Mouse (Mus musculus): ENCODE data around the gene Kdelc2. TPM values are rescaled to one million over a fixed set of nuclear protein-coding genes. Genes with fewer than 3 reads are reported as not detected.

Kdelc2 gene
- polyA plus RNA-seq, 1 experiment from 2014 or later: 4.3 TPM

DNA sequence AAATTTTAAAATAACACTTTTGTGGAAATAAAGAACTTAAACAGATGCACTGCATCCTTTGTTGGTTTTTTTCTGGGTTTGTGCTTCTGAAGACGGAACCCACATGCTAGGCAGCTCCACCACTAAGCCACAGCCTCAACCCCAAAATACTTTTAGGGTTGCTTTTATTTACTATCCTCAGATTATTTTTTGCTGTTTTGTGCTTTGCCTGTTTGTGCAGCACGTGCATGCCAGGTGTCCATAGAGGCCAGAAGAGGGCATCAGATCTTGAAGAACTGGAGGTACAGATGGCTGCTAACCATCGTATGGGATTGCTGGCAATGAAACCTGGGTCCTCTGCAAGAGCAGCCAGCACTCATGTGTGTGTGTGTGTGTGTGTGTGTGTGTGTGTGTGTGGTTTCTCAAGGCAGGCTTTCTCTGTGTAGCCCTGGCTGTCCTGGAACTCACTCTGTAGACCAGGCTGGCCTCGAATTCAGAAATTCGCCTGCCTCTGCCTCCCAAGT, 2.7 kb upstream of the Kdelc2 start:
- peak; percentile 22 for DNase-seq (ENCODE audit: low spot score)

DNA sequence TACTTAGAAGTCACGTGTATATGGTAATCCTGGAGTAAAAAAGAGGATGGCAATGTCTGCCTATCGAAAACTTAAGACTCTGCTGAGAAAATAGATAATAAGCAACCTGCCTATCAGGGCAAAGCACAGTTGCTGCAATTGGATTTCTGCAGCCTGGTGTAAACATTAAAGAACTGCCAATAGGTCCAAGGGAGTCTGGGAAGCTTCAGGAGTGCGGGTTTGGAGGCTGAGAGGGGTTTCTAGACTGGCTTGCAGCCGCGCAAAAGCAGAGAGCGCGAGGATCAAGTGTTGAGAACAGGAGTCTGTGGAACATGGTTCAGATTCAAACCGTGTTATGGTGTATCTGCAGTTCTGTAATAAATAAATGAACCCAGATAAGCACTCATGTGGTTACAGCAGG, 1.0 kb downstream of the Kdelc2 start:
- DNase-seq (ENCODE audit: low spot score): no peak

DNA sequence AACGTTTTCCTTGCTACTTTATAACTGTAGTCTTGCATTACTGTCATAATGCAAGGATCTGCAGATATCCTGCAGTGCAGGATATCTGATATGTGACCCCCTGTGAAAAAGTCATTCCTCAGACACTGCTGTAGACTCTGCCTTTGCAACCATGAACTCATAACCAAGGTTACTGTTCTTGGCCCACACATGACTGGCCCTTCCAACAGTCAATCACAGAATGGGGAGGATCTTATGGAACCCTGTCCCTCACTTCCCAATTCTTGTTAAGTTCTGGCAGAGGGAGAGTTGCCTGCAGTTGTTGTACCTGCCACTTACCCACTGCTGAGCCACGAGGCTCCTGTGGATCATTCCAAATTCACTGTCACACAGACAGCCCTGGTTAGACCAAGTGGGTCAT, 3.6 kb downstream of the Kdelc2 start:
- no peak for DNase-seq (ENCODE audit: low spot score)

DNA sequence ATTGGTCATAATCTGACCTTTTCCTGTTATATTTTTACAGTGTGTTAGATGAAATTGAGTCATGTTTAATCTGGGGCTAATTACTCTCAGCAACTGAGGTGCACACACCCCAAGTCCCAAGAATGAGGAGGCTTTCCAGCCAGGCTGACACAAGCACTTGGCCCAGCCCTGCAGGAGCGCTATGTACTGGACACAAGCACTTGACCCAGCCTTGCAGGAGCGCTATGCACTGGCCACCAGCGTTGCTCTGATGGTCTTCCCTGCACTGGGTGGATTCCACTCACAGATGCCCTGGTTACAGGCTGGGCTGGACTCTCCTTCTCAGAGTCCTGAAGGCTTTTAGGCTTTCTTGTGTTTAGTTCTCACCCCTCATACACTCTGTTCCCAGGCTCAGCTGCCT, 5.3 kb downstream of the Kdelc2 start:
- no peak for DNase-seq (ENCODE audit: low spot score)

DNA sequence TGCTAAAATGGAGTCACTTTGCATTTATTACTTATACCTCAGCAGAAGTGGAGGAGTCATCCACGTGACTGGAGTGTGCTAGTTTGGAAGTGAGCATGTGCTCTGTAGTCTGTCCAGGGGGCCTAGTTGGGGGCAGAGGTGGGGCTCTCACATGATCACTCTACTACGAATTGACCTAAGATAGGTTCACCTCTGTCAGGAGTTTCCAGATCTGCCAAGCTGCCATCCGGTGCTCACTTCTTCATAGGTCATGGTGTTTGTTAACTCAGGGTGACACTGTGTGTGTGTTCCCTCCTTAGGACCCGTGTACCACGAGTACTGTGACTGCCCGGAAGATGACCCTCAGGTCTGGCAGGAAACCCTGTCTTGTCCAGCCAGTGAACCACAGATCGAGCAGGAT, 6.3 kb downstream of the Kdelc2 start:
- no peak for DNase-seq (ENCODE audit: low spot score)

DNA sequence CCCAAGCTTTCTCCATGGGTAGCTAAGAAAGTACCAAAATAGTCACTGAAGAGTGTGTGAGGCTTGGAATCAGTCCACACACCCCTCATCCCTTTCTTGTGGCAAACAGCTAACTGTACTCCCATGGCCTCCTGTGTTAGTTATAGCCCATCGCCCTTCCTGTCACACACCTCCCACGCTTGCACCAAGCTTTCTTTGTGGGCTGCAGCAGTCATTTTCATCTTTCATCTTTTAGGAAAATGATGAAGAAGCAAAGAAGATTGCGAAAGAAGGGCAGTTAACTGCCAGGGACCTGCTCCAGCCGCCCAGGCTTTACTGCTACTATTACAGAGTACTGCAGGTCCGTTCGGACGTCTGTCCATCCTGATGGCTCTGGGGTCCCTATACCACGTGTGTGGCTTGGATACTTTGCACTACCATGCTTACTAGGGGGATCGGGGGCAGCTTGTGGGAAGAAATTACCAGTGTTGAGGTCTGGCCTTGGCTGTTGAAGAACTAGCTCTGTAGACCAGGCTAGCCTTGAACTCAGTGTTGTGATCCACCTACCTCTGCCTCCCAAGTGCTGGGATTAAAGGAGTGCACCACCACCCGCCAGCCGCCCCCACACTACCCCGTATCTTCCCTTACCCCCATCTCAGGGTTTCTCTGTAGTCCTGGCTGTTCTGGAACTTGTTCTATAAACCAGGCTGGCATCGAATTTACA, 14.0 kb downstream of the Kdelc2 start:
- DNase-seq (ENCODE audit: low spot score): no peak

DNA sequence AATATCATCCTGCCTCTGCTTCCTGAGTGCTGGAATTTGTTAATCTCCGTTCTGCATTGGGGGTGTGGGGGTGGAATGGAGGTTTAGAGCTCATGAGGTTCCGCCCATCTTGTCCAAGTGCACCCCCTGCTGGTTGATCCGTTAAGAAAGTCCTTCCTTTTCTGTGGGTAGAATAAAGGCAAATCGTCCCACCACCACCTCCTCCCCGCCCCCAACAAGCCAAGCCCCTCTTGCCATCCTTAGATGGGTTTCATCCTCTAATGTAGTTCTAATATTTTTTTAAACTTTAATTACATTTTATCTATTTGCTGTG, 14.5 kb downstream of the Kdelc2 start:
- DNase-seq (ENCODE audit: low spot score): peak; percentile 82

DNA sequence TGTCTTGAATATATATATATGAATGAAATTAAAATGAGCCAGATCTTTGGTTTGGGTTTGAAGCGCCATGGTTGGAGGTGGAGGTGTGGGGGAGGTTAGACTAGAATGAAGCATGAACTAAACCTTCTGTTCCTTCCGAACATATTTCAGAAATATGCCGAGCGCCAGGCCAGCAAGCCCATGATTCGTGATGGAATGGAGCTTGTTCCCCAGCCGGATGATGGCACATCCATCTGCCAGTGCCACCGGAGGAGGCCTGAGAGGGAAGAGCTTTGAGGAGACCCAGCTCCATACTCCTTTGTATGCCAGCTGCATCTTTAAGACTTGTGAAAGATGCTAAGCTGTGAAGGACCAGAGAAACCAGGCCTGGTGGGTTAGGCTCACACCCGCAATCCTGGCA, 15.7 kb downstream of the Kdelc2 start:
- no peak for DNase-seq (ENCODE audit: low spot score)

DNA sequence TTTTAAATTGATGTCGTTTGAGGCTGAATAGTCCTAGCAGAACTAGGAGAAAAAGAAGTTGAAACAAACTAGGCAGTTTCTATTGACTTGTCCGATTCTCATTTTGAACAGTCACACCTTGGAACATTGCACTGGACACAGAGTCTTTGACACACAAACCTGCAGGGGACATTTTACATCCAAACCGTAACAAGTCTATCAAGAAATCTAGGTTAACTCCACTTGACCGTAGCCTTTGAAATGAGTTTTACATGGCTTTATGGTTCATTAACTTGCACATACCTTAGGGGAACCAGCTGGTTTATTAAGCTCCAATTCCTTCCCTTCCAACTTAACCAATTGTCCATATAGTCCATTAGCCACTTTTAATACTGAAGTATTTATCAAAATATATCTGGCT, 16.9 kb downstream of the Kdelc2 start:
- no peak for DNase-seq (ENCODE audit: low spot score)

DNA sequence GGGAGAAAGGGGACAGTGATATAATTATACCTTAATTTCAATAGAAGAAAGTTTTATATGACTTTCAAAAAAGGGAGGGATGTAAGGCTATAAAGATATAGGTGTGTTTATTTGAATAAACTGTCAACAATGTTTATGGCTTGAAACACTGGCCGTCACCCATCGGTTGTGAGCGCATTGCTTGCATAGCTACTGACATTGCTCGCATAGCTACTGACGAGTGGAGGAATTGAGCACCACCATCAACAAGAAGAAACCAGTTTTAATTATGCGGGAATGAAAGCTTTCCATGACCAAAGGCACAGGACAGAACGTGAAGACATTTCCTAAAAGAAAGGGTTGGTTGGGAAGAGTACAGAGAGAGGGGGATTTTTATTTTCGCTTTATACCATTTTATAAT, 17.3 kb downstream of the Kdelc2 start:
- DNase-seq (ENCODE audit: low spot score): no peak

DNA sequence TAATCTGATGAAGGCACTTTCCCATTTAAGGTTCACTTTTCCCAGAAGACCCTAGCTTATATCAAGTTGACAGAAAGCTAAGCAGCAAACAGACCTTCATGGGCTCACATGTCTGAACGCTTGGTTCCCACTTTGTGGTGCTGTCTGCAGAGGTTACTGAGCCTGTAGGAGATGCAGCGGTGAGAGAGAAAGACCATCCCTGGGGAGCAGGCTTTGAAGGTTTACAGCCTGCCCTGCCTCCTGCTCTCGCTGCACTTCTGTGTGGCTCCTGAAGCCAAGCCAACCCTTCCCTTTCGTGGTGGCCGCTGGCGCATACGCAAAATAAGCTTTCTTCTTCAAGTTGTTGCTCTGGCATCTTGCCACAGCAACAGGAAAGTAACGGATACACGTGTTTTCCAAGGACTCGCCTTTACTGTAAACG, 18.5 kb downstream of the Kdelc2 start, which contains the start of gene 4930550C14Rik:
4930550C14Rik (plus strand) TSS at position 35 of the 421 bp plus-strand sequence.
- DNase-seq (ENCODE audit: low spot score): no peak

DNA sequence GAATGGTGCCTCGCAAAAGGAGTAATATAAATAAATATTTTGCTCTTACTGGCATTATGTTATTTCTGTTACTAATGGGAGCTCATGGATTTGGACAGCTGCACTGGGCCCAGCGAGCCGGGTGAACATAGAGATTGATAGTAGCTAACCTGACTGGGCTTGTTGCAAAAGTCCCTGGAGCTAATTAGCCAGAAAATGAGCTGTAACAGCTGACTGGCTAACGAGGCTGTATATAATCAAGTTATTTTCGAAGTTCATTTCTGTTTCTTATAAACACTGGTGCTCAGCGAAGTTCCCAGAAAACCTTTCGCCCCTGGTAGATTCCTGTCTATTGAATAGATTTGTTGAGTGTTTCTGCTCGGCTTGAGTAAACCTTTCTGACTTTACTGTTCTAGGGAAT, 19.2 kb downstream of the Kdelc2 start:
- no peak for DNase-seq (ENCODE audit: low spot score)

DNA sequence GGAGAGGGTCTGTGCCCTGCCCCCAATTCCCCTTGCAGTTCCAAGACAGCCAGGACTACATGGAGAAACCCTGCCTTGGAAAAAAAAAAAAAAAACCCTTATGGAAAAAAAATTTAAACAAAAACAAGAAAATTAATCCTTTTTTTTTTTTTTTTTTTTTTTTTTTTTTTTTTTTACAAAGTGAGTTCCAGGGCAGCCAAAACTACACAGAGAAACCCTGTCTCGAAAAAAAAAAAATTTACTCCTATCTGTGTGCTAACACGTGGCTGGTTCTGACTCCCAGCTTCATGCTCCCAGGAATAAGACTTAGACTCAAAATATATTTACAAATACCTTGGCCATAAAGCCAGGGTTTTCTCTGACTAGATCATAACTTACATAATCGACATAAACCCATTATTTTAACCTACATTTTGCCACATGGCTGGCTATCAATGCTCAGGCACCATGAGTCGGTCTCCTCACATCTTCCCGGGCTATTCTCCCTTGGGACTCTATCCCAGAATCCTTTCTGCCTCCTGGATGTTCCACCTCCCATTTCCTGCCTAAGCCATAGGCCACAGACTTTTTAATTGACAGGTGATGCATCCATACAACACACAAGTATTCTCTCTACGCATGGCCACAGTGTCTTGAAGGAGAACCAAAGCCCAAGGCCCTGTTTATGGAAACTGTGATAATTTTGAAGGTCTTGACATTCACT, 20.4 kb downstream of the Kdelc2 start:
- DNase-seq (ENCODE audit: low spot score): no peak

DNA sequence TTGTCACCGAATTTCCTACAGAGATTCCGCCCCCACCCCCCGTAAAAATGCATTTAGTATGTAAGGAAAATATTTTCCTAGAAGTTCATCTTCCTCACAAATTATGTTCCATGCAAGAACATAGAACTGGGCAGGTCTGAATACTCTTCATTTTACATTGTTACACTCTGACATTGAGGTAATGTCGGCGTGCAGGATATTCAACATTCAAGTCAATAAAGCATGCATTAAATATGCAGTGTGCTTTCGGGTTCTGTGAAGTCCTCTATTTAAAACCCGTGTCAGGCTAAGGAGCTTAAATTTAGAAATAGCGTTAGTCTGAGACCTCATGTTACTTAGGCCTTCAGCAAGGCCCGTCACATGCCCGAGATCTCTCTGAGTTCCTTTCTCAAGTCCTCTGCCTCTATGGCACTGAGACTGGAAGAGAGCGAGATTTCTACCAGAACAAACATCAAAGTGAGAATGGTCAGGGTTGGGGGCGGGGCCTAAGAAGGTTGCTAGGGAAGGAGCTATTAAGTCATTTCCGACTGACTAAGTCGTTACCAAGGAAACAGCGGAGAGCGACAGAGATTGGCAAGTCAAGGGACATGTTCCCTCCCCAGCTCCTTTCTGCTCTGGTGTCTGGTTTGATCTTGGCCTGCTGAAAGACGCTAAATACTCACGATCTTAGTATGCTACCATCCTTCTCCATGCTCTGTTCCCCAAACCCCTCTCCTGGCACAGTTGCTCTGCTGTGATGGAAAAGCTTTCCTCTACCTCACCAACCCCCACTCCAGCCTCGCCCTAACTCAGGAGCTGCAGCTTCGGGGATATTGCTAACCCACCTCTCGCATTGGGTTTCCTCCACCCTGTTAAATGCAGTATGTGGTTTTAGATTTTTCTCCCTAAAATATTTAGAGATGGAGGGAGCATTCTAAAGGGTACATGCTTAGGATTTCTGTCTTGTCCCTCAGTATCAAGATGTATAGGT, 21.2 kb downstream of the Kdelc2 start:
- DNase-seq (ENCODE audit: low spot score): peak; percentile 93

DNA sequence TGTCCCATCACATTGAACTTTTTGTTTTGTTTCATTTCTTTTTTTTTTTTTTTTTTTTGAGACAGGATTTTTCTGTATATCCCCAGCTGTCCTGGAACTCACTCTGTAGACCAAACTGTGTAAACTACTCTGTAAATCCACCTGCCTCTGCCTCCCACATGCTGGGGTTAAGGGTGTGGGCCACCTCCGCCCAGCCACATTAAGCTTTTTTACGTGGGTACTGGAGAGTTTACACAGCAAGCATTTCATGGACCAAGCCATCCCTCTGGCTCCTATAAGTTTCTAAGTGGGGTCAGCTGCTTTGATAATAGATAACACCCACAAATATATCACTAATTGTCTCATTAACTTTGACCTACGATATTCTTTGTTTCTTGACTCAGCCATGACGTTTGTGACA, 24.7 kb downstream of the Kdelc2 start:
- DNase-seq (ENCODE audit: low spot score): no peak

DNA sequence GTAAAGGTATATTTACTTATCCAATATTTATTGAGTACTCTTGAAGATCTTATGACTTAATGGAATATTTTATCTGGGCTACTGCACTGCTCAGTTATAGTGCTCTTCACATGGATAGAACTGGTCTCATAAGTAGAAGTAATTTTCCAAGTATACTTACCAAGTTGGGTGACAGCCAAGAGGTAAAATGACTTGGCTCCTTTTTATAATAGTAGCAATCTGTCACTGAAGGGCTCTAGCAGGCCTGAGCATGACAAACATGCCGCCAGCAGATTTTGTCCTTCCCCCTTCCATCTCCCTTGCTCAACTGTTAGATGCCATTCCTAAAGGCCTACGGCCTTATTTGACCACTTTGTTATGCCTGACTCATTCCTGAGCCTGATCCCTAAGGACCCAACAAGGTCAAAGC, 25.1 kb downstream of the Kdelc2 start:
- no peak for DNase-seq (ENCODE audit: low spot score)

DNA sequence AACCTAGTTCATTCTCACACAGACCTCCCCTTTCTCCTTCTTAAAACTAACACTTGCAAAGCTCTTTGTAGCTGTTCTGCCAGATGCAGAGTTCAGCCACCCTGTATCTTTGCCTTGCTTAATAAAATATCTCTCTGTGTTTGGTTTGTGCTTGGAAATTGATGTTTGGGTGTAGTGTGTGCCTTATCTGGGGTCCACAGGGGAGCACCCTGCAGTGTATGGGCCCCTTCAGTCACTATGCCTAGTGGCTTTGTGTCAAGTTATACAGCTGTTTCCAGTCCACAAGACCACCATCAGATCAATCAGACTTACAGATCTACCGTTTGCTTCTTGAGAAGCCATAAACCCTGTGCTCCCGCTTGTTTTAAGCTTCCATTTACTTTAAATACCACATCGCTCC, 25.6 kb downstream of the Kdelc2 start:
- no peak for DNase-seq (ENCODE audit: low spot score)

DNA sequence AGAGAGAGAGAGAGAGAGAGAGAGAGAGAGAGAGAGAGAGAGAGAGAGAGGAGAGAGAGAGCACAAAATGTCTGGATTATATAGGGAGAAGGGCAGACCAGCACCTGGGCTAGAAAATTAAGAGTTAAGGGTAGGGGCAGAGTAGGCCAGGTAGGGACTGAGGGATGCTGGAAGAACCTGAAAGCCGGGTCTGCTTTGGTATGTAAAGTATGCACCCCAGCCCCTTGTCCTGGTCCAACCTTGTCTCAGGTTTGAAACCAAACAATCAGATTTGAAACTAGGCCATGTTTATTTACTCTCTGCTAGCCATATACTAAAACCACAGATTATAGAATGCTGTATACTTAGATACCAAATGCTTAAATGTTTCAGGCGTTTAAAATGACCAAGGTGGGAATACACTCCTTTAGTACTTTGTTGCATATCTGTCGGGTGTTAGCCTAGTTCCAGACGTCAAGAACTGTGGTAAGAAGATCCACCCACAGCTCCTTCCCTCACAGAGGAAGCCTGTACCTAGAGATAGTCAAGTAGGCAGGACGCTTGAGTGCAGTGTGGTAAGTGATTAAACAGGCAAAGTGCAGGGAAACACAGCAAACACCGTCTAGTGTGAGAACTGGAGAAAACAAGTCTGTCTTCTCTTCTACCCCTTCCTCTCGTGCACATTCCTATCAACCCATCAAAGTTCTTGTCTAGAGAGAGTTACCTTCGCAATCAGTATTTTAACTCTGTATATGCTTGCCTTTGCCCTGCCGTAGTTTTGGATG, 38.5 kb downstream of the Kdelc2 start:
- peak; percentile 41 for DNase-seq (ENCODE audit: low spot score)

DNA sequence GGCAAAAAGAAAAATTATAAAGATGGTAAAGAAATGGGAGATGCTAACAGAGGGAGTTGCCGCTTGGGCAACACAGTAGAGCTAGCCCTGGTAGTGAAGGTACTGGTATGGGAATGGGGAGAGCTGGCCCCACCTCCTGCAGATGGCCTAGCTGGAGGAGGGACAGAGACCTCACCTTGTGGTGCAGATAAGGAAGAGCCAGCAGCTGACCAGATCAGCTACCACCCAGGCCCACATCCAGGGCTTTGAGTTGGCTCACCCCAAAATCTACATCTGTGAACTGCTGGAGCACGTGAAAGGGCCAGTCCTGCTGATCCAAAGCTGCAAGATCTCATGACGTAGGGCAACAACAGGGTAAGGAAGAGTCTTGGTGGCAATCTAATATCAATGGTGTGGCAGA, 42.9 kb downstream of the Kdelc2 start:
- DNase-seq (ENCODE audit: low spot score): no peak

DNA sequence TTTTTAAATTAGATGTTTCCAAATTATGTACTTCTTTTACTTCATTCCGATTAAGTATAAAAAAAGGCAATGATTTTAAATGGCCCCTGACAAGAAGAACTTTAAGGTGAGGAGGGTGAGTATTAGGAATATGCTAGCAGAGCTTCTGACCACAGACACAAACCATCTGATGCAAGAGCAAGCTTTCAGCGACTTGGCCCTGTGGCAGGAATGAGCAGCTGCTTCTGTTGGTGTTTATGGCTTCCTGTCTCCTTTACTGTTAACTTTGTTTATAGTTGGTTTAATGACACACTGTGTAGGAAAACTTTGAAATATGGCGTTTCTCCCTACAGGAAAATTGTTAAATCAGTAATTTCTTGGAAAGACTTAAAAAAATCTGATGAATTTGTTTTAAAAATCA, 43.8 kb downstream of the Kdelc2 start:
- no peak for DNase-seq (ENCODE audit: low spot score)

Data from thymus, postnatal 0 days (tissue).